ENCODE assay signal across 12 mouse cellular contexts in genomic region chr10:111509981-111510380, GRCm38 (mm10). TPM values are rescaled to one million over a fixed set of nuclear protein-coding genes. Genes with fewer than 3 reads are reported as not detected.
DNase-seq lines count a peak whose midpoint lies in the region; ATAC-seq lines count a peak whose summit lies in the region.
"Had no signal": no experiment of that assay in that cellular context is flagged by ENCODE, and none has a peak within 500 bp of the region (broad histone marks: within the 10 kb centered on the region; RNA-seq: fewer than 3 reads in every experiment).

No protein-coding gene starts in this region.

- no peaks in the 10 kb centered on the region for H3K36me3 ChIP-seq in hindbrain, embryonic 10.5 days
- H3K36me3 ChIP-seq in hindbrain, embryonic 11.5 days (ENCODE audit: control insufficient read depth, insufficient read depth, low read length), result no peaks in the 10 kb centered on the region
- no peaks in the 10 kb centered on the region for H3K36me3 ChIP-seq in midbrain, embryonic 13.5 days
- H3K36me3 ChIP-seq in midbrain, embryonic 11.5 days (ENCODE audit: control insufficient read depth, insufficient read depth, low read length), result no peaks in the 10 kb centered on the region
- H3K36me3 ChIP-seq in hindbrain, embryonic 14.5 days (replicated peaks; ENCODE audit: control insufficient read depth, insufficient read depth), result no peaks in the 10 kb centered on the region
- H3K36me3 ChIP-seq in neural tube, embryonic 13.5 days, result no peaks in the 10 kb centered on the region
- H3K36me3 ChIP-seq: embryonic facial prominence, embryonic 15.5 days had no signal

- H3K4me3 ChIP-seq in hindbrain, embryonic 10.5 days, result peak overlapping the region; percentile 76
- H3K4me3 ChIP-seq in hindbrain, embryonic 11.5 days (ENCODE audit: low read depth, low read length), result no peak overlapping the region
- H3K4me3 ChIP-seq in midbrain, embryonic 13.5 days (replicated peaks), result no peak overlapping the region
- H3K4me3 ChIP-seq in midbrain, embryonic 11.5 days (ENCODE audit: low read depth, low read length), result no peak overlapping the region
- H3K4me3 ChIP-seq in hindbrain, embryonic 14.5 days (replicated peaks; ENCODE audit: low read length), result peak overlapping the region; percentile 81; the same call in 1 of the 2 replicates
- peak overlapping the region; percentile 66 for H3K4me3 ChIP-seq in neural tube, embryonic 13.5 days

- DNase-seq in hindbrain, embryonic 10.5 days (ENCODE audit: low spot score), result no peak
- DNase-seq in hindbrain, embryonic 11.5 days (ENCODE audit: low spot score), result no peak
- DNase-seq in midbrain, embryonic 11.5 days (ENCODE audit: low spot score, missing footprints), result no peak
- DNase-seq in hindbrain, embryonic 14.5 days (ENCODE audit: low spot score), result no peak
- no peak for DNase-seq in cerebellum, adult 9-10 months
- no peak for DNase-seq in spleen, postnatal 10 days (ENCODE audit: low spot score in 2 of 2)
- DNase-seq: cerebellum, adult 11-12 months; gastrocnemius, postnatal 25 days had no signal

- H3K9me3 ChIP-seq in hindbrain, embryonic 10.5 days, result no peaks in the 10 kb centered on the region
- H3K9me3 ChIP-seq in hindbrain, embryonic 11.5 days (ENCODE audit: control insufficient read depth, low read length), result no peaks in the 10 kb centered on the region
- H3K9me3 ChIP-seq in midbrain, embryonic 13.5 days, result no peaks in the 10 kb centered on the region
- no peaks in the 10 kb centered on the region for H3K9me3 ChIP-seq in midbrain, embryonic 11.5 days (ENCODE audit: control insufficient read depth, low read length)
- H3K9me3 ChIP-seq in hindbrain, embryonic 14.5 days (ENCODE audit: control insufficient read depth, low read length), result no peaks in the 10 kb centered on the region
- no peaks in the 10 kb centered on the region for H3K9me3 ChIP-seq in neural tube, embryonic 13.5 days
- H3K9me3 ChIP-seq: embryonic facial prominence, embryonic 15.5 days had no signal

- no peaks in the 10 kb centered on the region for H3K27me3 ChIP-seq in hindbrain, embryonic 10.5 days (ENCODE audit: insufficient read depth, poor library complexity, severe bottlenecking)
- H3K27me3 ChIP-seq in hindbrain, embryonic 11.5 days (ENCODE audit: control insufficient read depth, insufficient read depth, low read length), result no peaks in the 10 kb centered on the region
- peaks cover 17% of the 10 kb centered on the region; the same call in 1 of the 2 replicates for H3K27me3 ChIP-seq in midbrain, embryonic 13.5 days
- H3K27me3 ChIP-seq in midbrain, embryonic 11.5 days (ENCODE audit: control insufficient read depth, insufficient read depth, low read length), result no peaks in the 10 kb centered on the region
- H3K27me3 ChIP-seq in hindbrain, embryonic 14.5 days (ENCODE audit: control insufficient read depth, insufficient read depth, low read length), result no peaks in the 10 kb centered on the region
- no peaks in the 10 kb centered on the region for H3K27me3 ChIP-seq in neural tube, embryonic 13.5 days
- H3K27me3 ChIP-seq: embryonic facial prominence, embryonic 15.5 days had no signal

- peaks cover 45% of the 10 kb centered on the region for H3K4me1 ChIP-seq in hindbrain, embryonic 10.5 days (replicated peaks)
- H3K4me1 ChIP-seq in hindbrain, embryonic 11.5 days (replicated peaks; ENCODE audit: control insufficient read depth, insufficient read depth, low read length), result peaks cover 3% of the 10 kb centered on the region; the same call in 1 of the 2 replicates
- H3K4me1 ChIP-seq in midbrain, embryonic 13.5 days (replicated peaks), result peaks cover 23% of the 10 kb centered on the region
- H3K4me1 ChIP-seq in midbrain, embryonic 11.5 days (ENCODE audit: control insufficient read depth, insufficient read depth, low read length), result peaks cover 5% of the 10 kb centered on the region; the same call in 1 of the 2 replicates
- H3K4me1 ChIP-seq in hindbrain, embryonic 14.5 days (replicated peaks; ENCODE audit: control insufficient read depth, insufficient read depth, low read length), result peaks cover 12% of the 10 kb centered on the region
- H3K4me1 ChIP-seq in neural tube, embryonic 13.5 days (replicated peaks), result peaks cover 34% of the 10 kb centered on the region

- no peak overlapping the region for H3K4me2 ChIP-seq in hindbrain, embryonic 11.5 days (replicated peaks; ENCODE audit: low read depth, low read length)
- H3K4me2 ChIP-seq in midbrain, embryonic 13.5 days (replicated peaks), result peak overlapping the region; percentile 71; the same call in 1 of the 2 replicates
- no peak overlapping the region for H3K4me2 ChIP-seq in midbrain, embryonic 11.5 days
- H3K4me2 ChIP-seq in hindbrain, embryonic 14.5 days (replicated peaks), result peak overlapping the region; percentile 64
- H3K4me2 ChIP-seq in neural tube, embryonic 13.5 days, result peak overlapping the region; percentile 72

- no peak for ATAC-seq in hindbrain, embryonic 11.5 days (ENCODE audit: low FRiP score)
- no peak for ATAC-seq in midbrain, embryonic 13.5 days
- no peak for ATAC-seq in midbrain, embryonic 11.5 days (ENCODE audit: low FRiP score)
- no peak for ATAC-seq in hindbrain, embryonic 14.5 days (ENCODE audit: low FRiP score)
- no peak for ATAC-seq in neural tube, embryonic 13.5 days (ENCODE audit: low read depth)

- WGBS in hindbrain, embryonic 10.5 days, result 76% methylated on average over 7 of the region's 7 CpGs
- 74% methylated on average over 7 of the region's 7 CpGs for WGBS in hindbrain, embryonic 11.5 days
- WGBS in midbrain, embryonic 13.5 days, result 82% methylated on average over 7 of the region's 7 CpGs
- WGBS in midbrain, embryonic 11.5 days, result 82% methylated on average over 7 of the region's 7 CpGs
- 66% methylated on average over 7 of the region's 7 CpGs for WGBS in hindbrain, embryonic 14.5 days
- WGBS in neural tube, embryonic 13.5 days, result 78% methylated on average over 7 of the region's 7 CpGs

- no peak overlapping the region for H3K9ac ChIP-seq in hindbrain, embryonic 11.5 days (ENCODE audit: low read depth, low read length)
- H3K9ac ChIP-seq in midbrain, embryonic 13.5 days (replicated peaks), result no peak overlapping the region
- H3K9ac ChIP-seq in midbrain, embryonic 11.5 days (ENCODE audit: low read length), result no peak overlapping the region
- no peak overlapping the region for H3K9ac ChIP-seq in hindbrain, embryonic 14.5 days
- no peak overlapping the region; the same call in 1 of the 2 replicates for H3K9ac ChIP-seq in neural tube, embryonic 13.5 days
- H3K9ac ChIP-seq: embryonic facial prominence, embryonic 15.5 days; liver, embryonic 14.5 days had no signal

- 0 out of 2 replicates have a peak overlapping the region, but pooled peaks have one; percentile 77 for H3K27ac ChIP-seq in hindbrain, embryonic 10.5 days
- H3K27ac ChIP-seq in hindbrain, embryonic 11.5 days (ENCODE audit: low read depth, low read length), result no peak overlapping the region
- H3K27ac ChIP-seq in midbrain, embryonic 13.5 days, result no peak overlapping the region
- H3K27ac ChIP-seq in midbrain, embryonic 11.5 days (ENCODE audit: low read depth, low read length), result no peak overlapping the region
- peak overlapping the region; percentile 91; the same call in 1 of the 2 replicates for H3K27ac ChIP-seq in hindbrain, embryonic 14.5 days
- H3K27ac ChIP-seq in neural tube, embryonic 13.5 days (replicated peaks), result peak overlapping the region; percentile 96
- H3K27ac ChIP-seq: embryonic facial prominence, embryonic 15.5 days; liver, embryonic 14.5 days had no signal

RNA-seq across cellular contexts. Expression of gene Phlda1, which starts 3.9 kb away (rescaled TPM):
- polyA plus RNA-seq in hindbrain, embryonic 10.5 days (2016; fragmentation: Nextera tagmentation; extraction: Ambion mirVana), result 36.9 and 41.1 TPM in 2 replicates
- polyA plus RNA-seq in hindbrain, embryonic 11.5 days (2014; fragmentation: Nextera tagmentation; extraction: Ambion mirVana), result 30.0 TPM in 2 replicates
- 31.3 and 32.4 TPM in 2 replicates for polyA plus RNA-seq in midbrain, embryonic 13.5 days (2015; fragmentation: Nextera tagmentation; extraction: Ambion mirVana)
- 13.0 and 13.1 TPM in 2 replicates for polyA plus RNA-seq in midbrain, embryonic 11.5 days (2014; fragmentation: Nextera tagmentation; extraction: Ambion mirVana)
- 57.7 and 66.6 TPM in 2 replicates for polyA plus RNA-seq in hindbrain, embryonic 14.5 days (2014; fragmentation: Nextera tagmentation; extraction: Ambion mirVana)
- 101 and 106 TPM in 2 replicates for polyA plus RNA-seq in neural tube, embryonic 13.5 days (2015; fragmentation: Nextera tagmentation; extraction: Ambion mirVana)

RNA-seq across cellular contexts. Expression of gene Nap1l1, which starts 37.0 kb away (rescaled TPM):
- polyA plus RNA-seq in hindbrain, embryonic 10.5 days (2016; fragmentation: Nextera tagmentation; extraction: Ambion mirVana), result 256 and 361 TPM in 2 replicates
- 372 and 407 TPM in 2 replicates for polyA plus RNA-seq in hindbrain, embryonic 11.5 days (2014; fragmentation: Nextera tagmentation; extraction: Ambion mirVana)
- polyA plus RNA-seq in midbrain, embryonic 13.5 days (2015; fragmentation: Nextera tagmentation; extraction: Ambion mirVana), result 239 and 255 TPM in 2 replicates
- 447 and 449 TPM in 2 replicates for polyA plus RNA-seq in midbrain, embryonic 11.5 days (2014; fragmentation: Nextera tagmentation; extraction: Ambion mirVana)
- 178 and 185 TPM in 2 replicates for polyA plus RNA-seq in hindbrain, embryonic 14.5 days (2014; fragmentation: Nextera tagmentation; extraction: Ambion mirVana)
- 195 and 201 TPM in 2 replicates for polyA plus RNA-seq in neural tube, embryonic 13.5 days (2015; fragmentation: Nextera tagmentation; extraction: Ambion mirVana)

Comparison
In these comparisons a context has a peak if more than half of its experiments do, and no peak if none do; other contexts are left out.
1. H3K27ac ChIP-seq: peak in hindbrain, embryonic 10.5 days (single experiment), hindbrain, embryonic 14.5 days (single experiment) and neural tube, embryonic 13.5 days (single experiment); none in hindbrain, embryonic 11.5 days (single experiment), midbrain, embryonic 13.5 days (single experiment) and midbrain, embryonic 11.5 days (single experiment).
2. H3K4me3 ChIP-seq: peak in hindbrain, embryonic 10.5 days (single experiment), hindbrain, embryonic 14.5 days (single experiment) and neural tube, embryonic 13.5 days (single experiment); none in hindbrain, embryonic 11.5 days (single experiment), midbrain, embryonic 13.5 days (single experiment) and midbrain, embryonic 11.5 days (single experiment).
3. H3K4me2 ChIP-seq: peak in midbrain, embryonic 13.5 days (single experiment), hindbrain, embryonic 14.5 days (single experiment) and neural tube, embryonic 13.5 days (single experiment); none in hindbrain, embryonic 11.5 days (single experiment) and midbrain, embryonic 11.5 days (single experiment).